Mouse (Mus musculus): ENCODE measurements around the gene Bicra. TPM values are rescaled to one million over a fixed set of nuclear protein-coding genes. Genes with fewer than 3 reads are reported as not detected.

Gene Bicra
- polyA plus RNA-seq, 1 experiment = 3.7 TPM

GRCm38 (mm10) chr7:15945721-15946536, 101.8 kb downstream of the Bicra start, which contains the start of gene Nop53:
Nop53 (minus strand) TSS chr7:15946074.
- DNase-seq (ENCODE audit: low read depth) = peak; percentile 88

GRCm38 (mm10) chr7:15945211-15945610, 102.5 kb downstream of the Bicra start:
- DNase-seq (ENCODE audit: low read depth) = no peak

GRCm38 (mm10) chr7:15944311-15944710, 103.4 kb downstream of the Bicra start:
- DNase-seq (ENCODE audit: low read depth) = peak; percentile 81

- DNase-seq (ENCODE audit: low read depth) = no peak
Observed at GRCm38 (mm10) chr7:15938621-15939020, 109.1 kb downstream of the Bicra start.

GRCm38 (mm10) chr7:15937491-15937890, 110.2 kb downstream of the Bicra start:
- no peak for DNase-seq (ENCODE audit: low read depth)

DNA sequence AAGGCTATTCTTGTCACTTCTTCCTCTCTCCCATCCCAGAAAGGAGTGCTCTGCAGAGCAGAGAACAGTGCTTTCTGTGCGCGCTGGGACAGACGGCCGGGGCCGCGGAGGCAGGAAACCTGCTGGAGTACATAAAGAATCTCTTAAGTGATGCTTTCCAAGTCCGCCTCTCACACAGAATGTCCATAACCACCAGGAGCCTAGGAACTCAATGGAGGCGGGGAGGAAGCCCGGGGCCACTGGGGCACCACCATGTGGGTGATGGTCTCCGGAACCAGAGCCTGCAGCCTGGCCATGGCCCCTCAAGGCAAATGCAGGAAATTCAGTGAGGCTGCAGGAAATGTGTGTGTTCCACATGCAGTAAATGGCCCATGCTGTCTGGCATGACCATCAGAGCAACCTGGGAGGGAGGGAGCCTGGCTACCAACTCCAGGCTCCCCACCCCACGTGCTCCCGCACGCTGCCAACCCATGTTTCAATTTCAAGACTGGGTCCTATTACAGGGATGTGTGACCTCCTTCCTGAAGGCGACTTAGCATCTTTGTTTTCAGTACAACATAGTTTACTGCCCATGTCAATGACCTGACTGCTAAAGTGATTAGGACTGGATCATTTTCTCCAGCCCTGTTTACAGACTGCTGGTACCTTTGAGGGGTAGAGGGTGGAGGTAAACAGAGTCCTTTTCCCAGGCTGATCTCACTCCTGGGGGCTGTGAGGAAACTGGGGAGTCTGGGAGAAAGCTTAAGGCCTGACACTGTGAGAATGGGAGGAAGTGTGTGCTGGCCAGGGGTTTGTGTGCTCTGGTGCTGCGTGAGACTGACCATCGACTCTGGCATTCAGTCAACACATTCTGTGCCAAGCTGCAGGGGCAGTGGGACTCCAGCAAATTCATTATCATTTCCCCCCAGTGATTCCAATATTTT, 114.0 kb downstream of the Bicra start:
- no peak for DNase-seq (ENCODE audit: low read depth)

GRCm38 (mm10) chr7:15931635-15932034, 116.1 kb downstream of the Bicra start:
- DNase-seq (ENCODE audit: low read depth) = no peak

DNA sequence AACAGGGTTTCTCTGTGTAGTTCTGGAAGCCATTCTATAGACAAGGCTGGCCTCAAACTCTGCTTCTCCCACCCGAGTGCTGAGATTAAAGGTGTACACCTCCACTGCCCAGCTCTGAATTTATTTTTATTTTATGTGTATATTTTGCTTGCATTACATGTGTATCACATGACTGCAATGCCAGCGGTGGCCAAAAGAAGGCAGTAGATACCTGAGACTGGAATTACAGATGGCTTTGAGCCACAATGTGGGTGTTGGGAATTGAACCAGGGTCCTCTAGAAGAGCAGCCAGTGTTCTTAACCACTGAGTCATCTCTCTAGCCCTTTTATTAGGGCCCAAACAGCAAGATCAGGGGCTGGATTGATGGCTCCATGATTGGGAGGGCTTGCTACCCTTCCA, 117.2 kb downstream of the Bicra start:
- no peak for DNase-seq (ENCODE audit: low read depth)

DNA sequence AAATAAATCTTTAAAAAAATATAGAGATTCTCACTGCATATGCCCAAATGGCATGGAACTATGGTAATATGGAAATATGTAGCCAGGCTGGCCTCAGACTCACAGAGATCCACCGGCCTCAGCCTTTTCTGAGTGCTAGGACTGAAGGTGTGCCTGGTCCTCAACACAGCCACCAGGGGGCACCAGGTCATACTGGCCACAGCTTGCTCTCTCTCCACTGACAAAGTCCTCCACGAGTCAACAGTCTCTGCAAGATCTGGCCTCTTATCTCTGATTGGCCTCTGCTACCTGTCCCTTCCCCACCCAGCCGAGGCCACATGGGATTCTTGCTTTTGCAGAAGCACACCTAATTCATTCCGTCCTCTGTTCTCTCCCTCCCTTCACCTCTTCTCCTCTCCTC, 117.8 kb downstream of the Bicra start:
- no peak for DNase-seq (ENCODE audit: low read depth)

- DNase-seq (ENCODE audit: low read depth) = no peak
Observed at GRCm38 (mm10) chr7:15922220-15922773, 125.4 kb downstream of the Bicra start, which contains the start of gene Selenow. Selenow (minus strand) TSS chr7:15922402.

DNA sequence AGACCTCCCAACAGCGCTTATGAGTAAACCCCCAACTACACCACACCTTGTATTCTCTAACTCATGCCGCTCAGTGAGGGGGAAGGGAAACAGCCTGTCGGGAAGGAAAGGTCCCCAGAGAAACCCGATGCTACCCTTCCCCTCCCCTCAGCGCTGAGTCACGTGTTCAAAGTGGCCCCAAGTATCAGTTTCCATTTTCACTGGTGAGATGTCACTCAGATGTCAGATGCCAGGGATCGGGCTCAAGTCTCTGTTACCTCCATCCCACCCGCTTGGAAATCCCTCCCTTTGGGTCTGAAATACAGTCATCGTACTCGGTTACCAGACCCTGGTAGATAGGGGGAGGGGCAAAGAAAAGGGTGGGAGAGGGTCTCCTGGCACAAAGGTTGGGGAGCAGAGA, 125.9 kb downstream of the Bicra start:
- DNase-seq (ENCODE audit: low read depth) = no peak

Other genes starting within 250 kb of the Bicra start
- gene Obox6, start 208.2 kb downstream of the Bicra start, polyA plus RNA-seq (2012; rRNA removed) = not detected in 2 replicates
- gene Crx, start 168.0 kb downstream of the Bicra start, polyA plus RNA-seq (2012; rRNA removed) = not detected in 2 replicates
- gene Crxos, start 165.3 kb downstream of the Bicra start, polyA plus RNA-seq (2012; rRNA removed) = not detected in 2 replicates
- 363 and 392 TPM in 2 replicates for gene Selenow, start 125.5 kb downstream of the Bicra start, polyA plus RNA-seq (2012; rRNA removed)
- gene Nop53, start 101.8 kb downstream of the Bicra start, polyA plus RNA-seq (2012; rRNA removed) = 102 and 118 TPM in 2 replicates
- 251 and 304 TPM in 2 replicates for gene Ehd2, start 80.4 kb downstream of the Bicra start, polyA plus RNA-seq (2012; rRNA removed)
- 0.19 and 0.36 TPM in 2 replicates for gene Zfp541, start 13.9 kb upstream of the Bicra start, polyA plus RNA-seq (2012; rRNA removed)
- gene Napa, start 50.5 kb upstream of the Bicra start, polyA plus RNA-seq (2012; rRNA removed) = 234 and 275 TPM in 2 replicates
- gene Kptn, start 72.0 kb upstream of the Bicra start, polyA plus RNA-seq (2012; rRNA removed) = 29.9 and 30.9 TPM in 2 replicates
- gene Slc8a2, start 81.9 kb upstream of the Bicra start, polyA plus RNA-seq (2012; rRNA removed) = 0.78 and 1.3 TPM in 2 replicates
- gene Meis3, start 127.2 kb upstream of the Bicra start, polyA plus RNA-seq (2012; rRNA removed) = 10.8 and 12.4 TPM in 2 replicates
- 18.2 and 20.6 TPM in 2 replicates for gene Dhx34, start 174.1 kb upstream of the Bicra start, polyA plus RNA-seq (2012; rRNA removed)
- gene C5ar2, start 196.2 kb upstream of the Bicra start, polyA plus RNA-seq (2012; rRNA removed) = 0.62 and 0.90 TPM in 2 replicates
- gene C5ar1, start 211.6 kb upstream of the Bicra start, polyA plus RNA-seq (2012; rRNA removed) = 15.3 and 16.5 TPM in 2 replicates
- gene Inafm1, start 225.7 kb upstream of the Bicra start, polyA plus RNA-seq (2012; rRNA removed) = 37.4 and 49.1 TPM in 2 replicates
- 35.3 and 37.7 TPM in 2 replicates for gene Ccdc9, start 238.9 kb upstream of the Bicra start, polyA plus RNA-seq (2012; rRNA removed)